Mouse (Mus musculus): ENCODE measurements around the gene Lrrc8d.

DNA sequence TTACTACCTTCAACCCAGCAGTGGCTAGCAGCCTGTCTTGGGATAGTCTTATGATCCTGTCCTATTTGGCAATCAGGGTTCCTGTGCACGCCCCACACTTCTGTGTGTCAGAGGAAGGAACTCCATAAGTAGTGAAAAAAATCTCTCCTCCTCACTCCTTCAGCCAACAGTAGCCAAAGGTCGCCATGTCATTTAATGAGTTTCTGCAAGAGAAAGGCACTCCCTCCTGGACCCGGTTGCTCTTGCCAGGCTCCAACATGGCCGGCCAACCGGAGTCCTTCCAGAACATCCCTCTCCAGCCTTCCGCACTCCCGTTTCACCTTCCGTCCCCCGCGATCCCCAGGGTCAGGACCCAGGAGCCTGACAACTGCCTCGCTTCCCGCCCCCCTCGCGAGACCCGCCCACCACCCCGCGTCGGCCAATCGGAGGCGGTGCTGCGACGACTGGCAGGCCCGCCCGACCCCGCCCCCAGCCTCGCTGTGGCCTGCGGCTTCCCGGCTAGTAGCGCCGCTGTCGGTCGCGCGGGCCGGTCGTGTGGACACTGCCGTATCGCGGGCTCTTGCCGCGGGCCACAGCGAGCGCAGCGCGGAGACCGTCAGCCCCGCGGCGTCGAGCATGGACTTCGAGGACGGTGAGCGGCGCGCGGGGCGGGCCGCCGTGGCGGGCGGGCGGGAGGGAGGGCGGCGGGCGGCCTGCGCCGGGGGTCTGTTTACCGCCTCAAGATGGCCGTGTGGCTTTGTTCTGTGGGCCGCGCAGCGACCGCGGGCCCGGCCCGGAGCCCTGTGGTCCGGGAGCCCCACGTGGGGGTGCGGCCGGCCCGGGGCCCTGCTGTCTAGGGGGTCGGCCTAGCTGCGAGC is 176.5 kb downstream of the Lrrc8d start, which contains the start of gene Zfp326:
- TF ChIP-seq POLR2A (IDR thresholded peaks at IDR 0.05; ENCODE audit: low read depth, low read length) = peak; percentile 93
- TF ChIP-seq CTCF (IDR thresholded peaks at IDR 0.05; ENCODE audit: borderline replicate concordance, insufficient read depth, low read length) = no peak

Data from embryonic fibroblast, embryonic 13.5 days (primary cell).